Mouse (Mus musculus) c-Kit-negative CD71-positive TER-119-positive erythroid progenitor cells, embryonic 14.5 days (primary cell): ENCODE data around the gene Tpbpa.
"Not testable (repeated sequence)": the region's sequence is repeated elsewhere in the genome, so short reads cannot be mapped to it uniquely, and the experiment has no call there.

Experiments used
- DNase-seq: peaks from one replicate; pipeline ENCODE4 v3.0.0-alpha.2; 2013; ENCODE audit warnings: low read depth, low spot score

The Tpbpa gene

DNA sequence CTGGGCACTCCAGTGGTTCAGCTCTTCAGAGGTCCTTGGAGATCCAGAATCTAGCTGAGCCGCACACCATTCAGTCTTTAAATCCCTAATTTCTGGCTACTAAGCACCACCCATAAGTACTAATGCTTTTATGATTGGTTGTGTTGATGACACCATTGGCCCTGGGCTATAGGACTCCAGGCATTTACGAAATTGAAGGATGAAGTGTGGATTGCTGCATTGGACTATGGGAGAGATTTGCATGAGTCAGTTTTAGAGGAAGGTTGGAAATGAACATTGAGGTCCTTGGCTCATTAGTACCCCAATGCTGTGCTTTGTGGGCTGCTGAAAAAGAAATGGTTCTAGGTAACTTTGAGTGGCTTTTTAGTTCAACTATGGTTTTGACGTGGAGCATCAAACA lies at the start of gene Tpbpa:
Gene Tpbpa, minus strand, starts transcription at position 101 of the 400 bp plus-strand sequence.
- DNase-seq, result not testable (repeated sequence)

GRCm38 (mm10) chr13:60986915-60987314 lies 45.1 kb upstream of the Tpbpa start:
- DNase-seq, result not testable (repeated sequence)

- DNase-seq, result not testable (repeated sequence)
Measured at GRCm38 (mm10) chr13:60972319-60972718, 30.5 kb upstream of the Tpbpa start.

DNA sequence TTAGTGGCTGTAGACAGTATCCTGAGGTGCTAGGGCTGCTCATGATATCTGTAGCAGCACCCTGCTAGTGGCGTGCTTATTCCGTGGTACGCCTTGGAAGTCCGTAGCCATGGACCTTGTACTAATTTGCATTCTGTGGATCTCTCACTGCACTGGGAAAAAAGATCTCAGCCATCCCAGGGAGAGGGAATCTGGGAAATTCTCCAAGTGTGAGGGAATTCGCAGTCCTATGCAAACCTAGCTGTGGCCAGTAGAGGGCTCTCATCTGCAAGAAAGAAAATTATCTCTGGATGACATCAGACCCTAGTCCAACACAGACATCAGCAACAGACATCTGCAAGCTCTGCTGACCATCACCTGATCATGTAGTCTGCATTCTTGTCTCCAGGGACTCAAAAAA lies 22.2 kb upstream of the Tpbpa start:
- DNase-seq, result not testable (repeated sequence)

- no peak for DNase-seq
Measured at GRCm38 (mm10) chr13:60961706-60962105, 19.9 kb upstream of the Tpbpa start.

DNA sequence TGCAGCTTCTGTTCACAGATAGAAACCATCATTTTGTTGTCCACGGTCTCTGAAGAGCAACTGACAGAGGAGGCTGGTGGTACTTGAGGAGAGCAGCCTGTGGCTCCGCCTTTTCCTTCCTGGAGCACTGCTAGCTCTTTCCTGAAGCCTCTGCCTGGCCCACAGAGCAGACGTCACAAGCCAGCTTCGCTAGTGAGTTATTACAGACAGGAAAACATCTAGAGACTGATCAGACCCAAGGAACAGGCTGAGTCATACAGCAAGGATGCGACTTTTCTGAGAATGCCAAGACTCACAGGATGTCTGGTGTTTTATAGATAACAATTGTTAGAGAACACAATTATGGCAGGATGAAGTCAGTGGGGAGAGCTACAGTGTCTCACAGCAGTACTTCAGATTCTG lies 5.3 kb downstream of the Tpbpa start, which contains the start of the genes Gm49391 and Ctla2a:
Gene Gm49391, minus strand, starts transcription at position 72 of the 402 bp plus-strand sequence.
Gene Ctla2a, minus strand, starts transcription at position 126 of the 402 bp plus-strand sequence.
- no peak for DNase-seq

DNA sequence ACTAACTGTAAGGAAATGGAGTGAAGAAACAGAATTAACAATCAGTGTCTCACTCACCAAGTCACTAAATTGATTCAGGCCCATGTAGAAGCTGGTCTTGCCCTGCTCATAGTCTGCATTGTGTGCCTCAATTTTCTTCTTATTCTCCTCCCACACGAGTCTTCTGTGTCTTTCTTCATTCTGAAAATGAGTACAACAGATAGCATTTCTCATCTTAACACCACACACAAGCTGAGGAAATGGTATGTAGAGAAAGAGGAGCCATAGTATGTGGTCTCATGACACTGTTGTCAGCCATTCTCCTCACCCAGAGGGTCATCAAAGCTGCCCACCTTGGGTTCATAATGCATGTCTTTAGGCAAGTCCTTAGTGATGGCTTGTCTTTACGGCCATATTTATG lies 6.3 kb downstream of the Tpbpa start, which contains the start of gene Gm49393:
Gene Gm49393, minus strand, starts transcription at position 101 of the 400 bp plus-strand sequence.
- not testable (repeated sequence) for DNase-seq

DNA sequence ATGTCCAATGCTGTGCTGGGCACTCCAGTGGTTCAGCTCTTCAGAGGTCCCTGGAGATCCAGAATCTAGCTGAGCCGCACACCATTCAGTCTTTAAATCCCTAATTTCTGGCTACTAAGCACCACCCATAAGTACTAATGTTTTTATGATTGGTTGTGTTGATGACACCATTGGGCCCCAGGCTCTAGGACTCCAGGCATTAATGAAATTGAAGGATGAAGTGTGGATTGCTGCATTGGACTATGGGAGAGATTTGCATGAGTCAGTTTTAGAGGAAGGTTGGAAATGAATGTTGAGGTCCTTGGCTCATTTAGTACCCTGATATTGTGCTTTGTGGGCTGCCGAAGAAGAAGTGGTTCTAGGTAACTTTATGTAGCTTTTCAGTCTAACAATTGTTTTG lies 37.0 kb downstream of the Tpbpa start, which contains the start of gene Tpbpb:
Gene Tpbpb, minus strand, starts transcription at position 101 of the 400 bp plus-strand sequence.
- not testable (repeated sequence) for DNase-seq

GRCm38 (mm10) chr13:60897328-60897727 lies 44.5 kb downstream of the Tpbpa start, which contains the start of gene Ctla2b:
Gene Ctla2b (minus strand): TSS chr13:60897447.
- DNase-seq, result no peak

DNA sequence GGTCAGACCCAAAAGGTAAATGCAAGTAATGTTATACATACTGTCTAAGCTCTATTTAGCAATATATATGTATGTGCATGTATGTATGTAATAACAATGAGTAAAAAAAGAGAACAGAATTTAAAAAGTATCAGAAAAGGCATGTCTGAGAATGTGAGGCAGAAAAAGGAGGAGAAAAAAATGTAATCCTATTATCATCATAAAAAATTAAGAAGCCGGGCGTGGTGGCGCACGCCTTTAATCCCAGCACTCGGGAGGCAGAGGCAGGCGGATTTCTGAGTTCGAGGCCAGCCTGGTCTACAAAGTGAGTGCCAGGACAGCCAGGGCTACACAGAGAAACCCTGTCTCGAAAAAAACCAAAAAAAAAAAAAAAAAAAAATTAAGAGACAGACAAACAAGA lies 45.0 kb downstream of the Tpbpa start, which contains the start of gene Gm49392:
Gene Gm49392, minus strand, starts transcription at position 101 of the 400 bp plus-strand sequence.
- not testable (repeated sequence) for DNase-seq

DNA sequence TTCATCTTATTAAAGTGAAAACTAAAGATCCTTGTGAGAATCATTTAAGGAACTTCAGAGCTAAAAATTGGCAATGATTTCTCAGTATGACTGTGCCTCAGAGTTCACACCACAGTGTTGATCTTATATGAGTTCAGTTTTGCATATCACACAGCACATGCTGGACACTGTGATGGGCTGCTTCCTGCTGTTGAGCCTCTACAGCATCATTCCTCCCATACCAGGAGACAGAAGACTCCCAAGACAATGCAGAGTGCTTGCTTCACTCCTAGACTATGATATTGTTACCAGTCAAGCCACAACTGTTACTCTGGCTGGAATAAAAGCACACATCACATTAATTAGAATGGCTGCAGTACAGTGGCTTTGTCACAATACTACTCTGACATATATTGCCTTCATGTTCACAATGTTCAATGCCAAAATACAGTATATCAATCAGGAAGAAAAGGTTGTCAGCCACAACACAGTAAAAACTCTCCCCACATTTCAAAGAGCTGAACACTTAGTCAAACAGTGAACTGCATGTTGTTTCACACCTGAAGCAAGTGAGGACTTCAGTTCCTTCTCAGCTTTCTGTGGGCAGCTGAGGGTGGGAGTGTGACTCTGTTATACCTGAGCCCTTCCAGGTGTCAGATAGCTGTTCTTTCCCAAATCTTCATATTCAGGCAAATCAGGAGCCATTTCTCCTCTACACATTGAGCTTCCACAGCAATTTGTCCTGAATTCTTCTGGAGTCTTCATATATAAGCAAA lies 46.2 kb downstream of the Tpbpa start:
- no peak for DNase-seq

- DNase-seq, result no peak
Measured at GRCm38 (mm10) chr13:60892301-60892700, 49.5 kb downstream of the Tpbpa start.
